Mouse (Mus musculus) liver, postnatal 0 days (tissue): Measurements from ENCODE around the gene Ssh3.

ENCODE experiments used
- CTCF ChIP-seq: sonication (generic); IDR thresholded peaks from 2 replicates; pipeline ENCODE4 v1.5.1; 2016; ENCODE audit warnings: antibody characterized with exemption, low read depth
- EP300 ChIP-seq: IDR thresholded peaks from 2 replicates; pipeline ENCODE4 v1.6.1; 2016; ENCODE audit warnings: antibody characterized with exemption, low read depth, mild to moderate bottlenecking

GRCm38 (mm10) chr19:4240247-4240668 lies 28.7 kb downstream of the Ssh3 start:
- TF ChIP-seq CTCF (no peak), EP300 (no peak)
